Comparison of ENCODE assay signal across 10 mouse cellular contexts in the genomic region with DNA sequence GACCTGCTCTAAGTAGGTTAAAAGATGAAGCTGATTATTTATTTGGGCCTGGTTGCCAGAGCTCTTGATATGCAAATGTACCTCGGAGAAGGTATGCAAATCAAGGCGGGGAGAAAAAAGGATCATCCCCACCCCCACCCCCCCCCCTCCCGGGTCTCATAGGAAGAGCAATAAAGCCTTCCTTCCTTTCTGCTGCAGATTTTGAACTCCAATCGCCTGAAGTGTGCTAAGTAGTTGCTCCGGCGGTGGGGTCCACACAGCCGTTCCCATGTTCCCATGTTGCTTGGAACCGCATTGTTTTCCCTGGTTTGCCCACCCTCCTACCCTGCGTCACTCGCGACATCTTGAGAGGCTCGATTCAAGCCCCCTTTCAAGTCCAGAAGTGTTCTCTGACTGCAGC. TPM values are rescaled to one million over a fixed set of nuclear protein-coding genes. Genes with fewer than 3 reads are reported as not detected.
DNase-seq lines count a peak whose midpoint lies in the region; ATAC-seq lines count a peak whose summit lies in the region.
"Not testable (repeated sequence)": the region's sequence is repeated elsewhere in the genome, so short reads cannot be mapped to it uniquely, and the experiment has no call there.
"Had no signal": no experiment of that assay in that cellular context is flagged by ENCODE, and none has a peak within 500 bp of the region (broad histone marks: within the 10 kb centered on the region; RNA-seq: fewer than 3 reads in every experiment).

No protein-coding gene starts in this region.

- H3K27me3 ChIP-seq in forebrain, embryonic 13.5 days; heart, embryonic 12.5 days (replicated peaks); hindbrain, embryonic 11.5 days (ENCODE audit: control insufficient read depth, insufficient read depth, low read length); kidney, embryonic 15.5 days; midbrain, embryonic 14.5 days (ENCODE audit: control insufficient read depth, insufficient read depth, low read length); neural tube, embryonic 14.5 days (ENCODE audit: control insufficient read depth, insufficient read depth, low read length): not testable (repeated sequence)

- peak overlapping the region; percentile 50 for H3K4me2 ChIP-seq in forebrain, embryonic 13.5 days
- peak overlapping the region; percentile 59 for H3K4me2 ChIP-seq in heart, embryonic 12.5 days
- not testable (repeated sequence) for H3K4me2 ChIP-seq in hindbrain, embryonic 11.5 days (replicated peaks; ENCODE audit: low read depth, low read length)
- H3K4me2 ChIP-seq in kidney, embryonic 15.5 days: peak overlapping the region; percentile 46
- peak overlapping the region; percentile 42 for H3K4me2 ChIP-seq in midbrain, embryonic 14.5 days (ENCODE audit: low read length)
- H3K4me2 ChIP-seq in neural tube, embryonic 14.5 days (ENCODE audit: low read depth, low read length): peak overlapping the region; percentile 27; the same call in 1 of the 2 replicates

- H3K4me1 ChIP-seq in forebrain, embryonic 13.5 days; heart, embryonic 12.5 days (replicated peaks); hindbrain, embryonic 11.5 days (replicated peaks; ENCODE audit: control insufficient read depth, insufficient read depth, low read length); kidney, embryonic 15.5 days; midbrain, embryonic 14.5 days (ENCODE audit: control insufficient read depth, insufficient read depth, low read length); neural tube, embryonic 14.5 days (ENCODE audit: control insufficient read depth, insufficient read depth, low read length): not testable (repeated sequence)

- not testable (repeated sequence) for H3K9me3 ChIP-seq in forebrain, embryonic 13.5 days (replicated peaks); heart, embryonic 12.5 days (replicated peaks); hindbrain, embryonic 11.5 days (ENCODE audit: control insufficient read depth, low read length); kidney, embryonic 15.5 days (replicated peaks); midbrain, embryonic 14.5 days (ENCODE audit: control insufficient read depth, low read length); neural tube, embryonic 14.5 days (ENCODE audit: control insufficient read depth, low read length)

- not testable (repeated sequence) for H3K36me3 ChIP-seq in forebrain, embryonic 13.5 days (ENCODE audit: poor library complexity, severe bottlenecking); heart, embryonic 12.5 days; hindbrain, embryonic 11.5 days (ENCODE audit: control insufficient read depth, insufficient read depth, low read length); kidney, embryonic 15.5 days; midbrain, embryonic 14.5 days (ENCODE audit: control insufficient read depth, insufficient read depth, low read length); neural tube, embryonic 14.5 days (ENCODE audit: control insufficient read depth, insufficient read depth, low read length)

- peak; percentile 77; the same call in 1 of the 2 replicates for ATAC-seq in forebrain, embryonic 13.5 days
- not testable (repeated sequence) for ATAC-seq in heart, embryonic 12.5 days (ENCODE audit: insufficient number of reproducible peaks, low FRiP score); kidney, embryonic 15.5 days (replicated peaks; ENCODE audit: low FRiP score); midbrain, embryonic 14.5 days (ENCODE audit: low FRiP score, low TSS enrichment); neural tube, embryonic 14.5 days (ENCODE audit: low read depth)
- peak; percentile 80; the same call in 1 of the 2 replicates for ATAC-seq in hindbrain, embryonic 11.5 days (ENCODE audit: low FRiP score)

- H3K4me3 ChIP-seq in forebrain, embryonic 13.5 days: peak overlapping the region; percentile 25
- H3K4me3 ChIP-seq in heart, embryonic 12.5 days: peak overlapping the region; percentile 21; the same call in 1 of the 2 replicates
- 0 out of 2 replicates have a peak overlapping the region, but pooled peaks have one; percentile 10 for H3K4me3 ChIP-seq in hindbrain, embryonic 11.5 days (ENCODE audit: low read depth, low read length)
- not testable (repeated sequence) for H3K4me3 ChIP-seq in kidney, embryonic 15.5 days (replicated peaks); neural tube, embryonic 14.5 days (ENCODE audit: low read depth, low read length)
- peak overlapping the region; percentile 20; the same call in 1 of the 2 replicates for H3K4me3 ChIP-seq in midbrain, embryonic 14.5 days (replicated peaks; ENCODE audit: low read depth, low read length)

- H3K9ac ChIP-seq in forebrain, embryonic 13.5 days; heart, embryonic 12.5 days; hindbrain, embryonic 11.5 days (ENCODE audit: low read depth, low read length); kidney, embryonic 15.5 days; midbrain, embryonic 14.5 days (replicated peaks; ENCODE audit: low read length); neural tube, embryonic 14.5 days (replicated peaks; ENCODE audit: low read depth, low read length): not testable (repeated sequence)

- DNase-seq in ES-CJ7 (ENCODE audit: low read depth, low spot score): peak; percentile 32
- peak; percentile 5 for DNase-seq in embryo, embryonic 11 days
- DNase-seq in hindbrain, embryonic 11.5 days (ENCODE audit: low spot score): peak; percentile 39
- DNase-seq in midbrain, embryonic 14.5 days: peak; percentile 57

- H3K27ac ChIP-seq in forebrain, embryonic 13.5 days: peak overlapping the region; percentile 72
- H3K27ac ChIP-seq in heart, embryonic 12.5 days (ENCODE audit: poor library complexity, severe bottlenecking); hindbrain, embryonic 11.5 days (ENCODE audit: low read depth, low read length); kidney, embryonic 15.5 days; neural tube, embryonic 14.5 days (ENCODE audit: low read depth, low read length): not testable (repeated sequence)
- peak overlapping the region; percentile 49; the same call in 1 of the 2 replicates for H3K27ac ChIP-seq in midbrain, embryonic 14.5 days (replicated peaks; ENCODE audit: low read depth, low read length)

- 0% methylated on average over 12 of the region's 12 CpGs for WGBS in forebrain, embryonic 13.5 days
- WGBS in heart, embryonic 12.5 days: 5% methylated on average over 12 of the region's 12 CpGs
- 0% methylated on average over 12 of the region's 12 CpGs for WGBS in hindbrain, embryonic 11.5 days
- 4% methylated on average over 12 of the region's 12 CpGs for WGBS in kidney, embryonic 15.5 days
- WGBS in midbrain, embryonic 14.5 days: 0% methylated on average over 12 of the region's 12 CpGs
- 4% methylated on average over 12 of the region's 12 CpGs for WGBS in neural tube, embryonic 14.5 days

RNA-seq across cellular contexts. Expression of a gene that starts 26.8 kb away (rescaled TPM):
- polyA plus RNA-seq in forebrain, embryonic 13.5 days (2015; fragmentation: Nextera tagmentation; extraction: Ambion mirVana): 10.9 and 15.6 TPM in 2 replicates
- polyA plus RNA-seq in heart, embryonic 12.5 days (2016; fragmentation: Nextera tagmentation; extraction: Ambion mirVana): 0.17 and 0.26 TPM in 2 replicates
- 1.8 and 2.9 TPM in 2 replicates for polyA plus RNA-seq in hindbrain, embryonic 11.5 days (2014; fragmentation: Nextera tagmentation; extraction: Ambion mirVana)
- 0.37 and 0.47 TPM in 2 replicates for polyA plus RNA-seq in kidney, embryonic 15.5 days (2015; fragmentation: Nextera tagmentation; extraction: Ambion mirVana)
- polyA plus RNA-seq in midbrain, embryonic 14.5 days (2014; fragmentation: Nextera tagmentation; extraction: Ambion mirVana): 14.1 and 20.5 TPM in 2 replicates
- polyA plus RNA-seq in neural tube, embryonic 14.5 days (2014; fragmentation: Nextera tagmentation; extraction: Ambion mirVana): 14.2 and 15.3 TPM in 2 replicates
- polyA plus RNA-seq: CD4-positive, CD25-positive, alpha-beta regulatory T cell, adult 4 months; large intestine, adult 2 months had no signal

Comparison
In these comparisons a context has a peak if more than half of its experiments do, and no peak if none do; other contexts are left out.
1. DNase-seq: peak in every context shown above with its lines; median percentile 57 in midbrain, embryonic 14.5 days; 39 in hindbrain, embryonic 11.5 days; 32 in ES-CJ7; 5 in embryo, embryonic 11 days.